Mouse (Mus musculus): ENCODE data around the gene Elmo3.

Elmo3 gene

DNA sequence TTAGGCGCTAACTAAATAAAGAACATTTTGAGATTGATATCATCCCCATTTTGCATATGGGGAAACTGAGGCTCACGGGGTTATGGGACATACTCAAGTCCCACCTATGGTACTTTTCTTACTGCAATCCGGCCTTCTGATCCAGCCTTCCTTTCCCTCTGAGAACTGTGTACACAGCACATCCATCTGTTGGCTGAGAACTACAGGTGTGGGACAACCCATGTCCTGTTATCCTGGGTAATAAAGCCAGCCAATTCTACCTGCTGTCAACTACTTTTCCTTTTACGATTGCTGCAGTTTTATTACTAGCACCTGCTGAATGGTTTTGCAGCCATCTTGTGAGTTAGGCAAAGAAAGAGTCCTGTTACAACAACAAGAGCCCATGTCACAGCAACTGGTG, 49.1 kb downstream of the Elmo3 start:
- no peak for DNase-seq (ENCODE audit: low read depth)

DNA sequence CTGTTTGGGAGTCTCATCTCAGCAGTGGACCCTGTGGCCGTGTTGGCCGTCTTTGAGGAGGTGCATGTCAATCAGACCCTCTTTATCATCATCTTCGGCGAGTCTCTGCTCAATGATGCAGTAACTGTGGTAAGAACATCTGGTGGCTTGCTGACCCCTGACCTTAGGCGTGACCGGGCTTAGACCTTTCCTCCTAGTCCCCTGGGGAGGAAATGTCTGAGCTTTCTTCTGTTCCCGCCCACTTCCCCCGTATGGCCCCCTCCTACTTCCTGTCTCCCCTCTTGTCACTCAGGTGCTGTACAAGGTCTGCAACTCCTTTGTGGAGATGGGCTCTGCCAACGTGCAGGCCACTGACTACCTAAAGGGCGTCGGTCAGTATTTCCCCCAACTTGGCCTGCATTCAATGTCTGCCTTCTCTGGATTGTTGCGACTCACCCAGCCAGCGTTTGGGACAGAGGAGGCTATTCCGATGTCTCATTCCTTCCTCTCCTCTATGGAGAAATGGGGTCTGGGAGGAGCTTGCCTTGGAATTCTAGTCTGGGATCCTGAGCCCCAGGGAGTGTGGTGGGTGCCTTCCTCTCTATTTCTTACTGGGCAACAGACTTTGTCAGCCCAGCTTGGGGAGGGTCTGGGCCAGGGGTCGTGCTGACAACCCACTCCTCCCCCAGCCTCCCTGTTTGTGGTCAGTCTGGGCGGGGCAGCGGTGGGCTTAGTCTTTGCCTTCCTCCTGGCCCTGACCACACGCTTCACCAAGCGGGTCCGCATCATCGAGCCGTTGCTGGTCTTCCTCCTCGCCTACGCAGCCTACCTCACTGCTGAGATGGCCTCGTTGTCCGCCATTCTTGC, 50.0 kb downstream of the Elmo3 start:
- peak; percentile 43 for DNase-seq (ENCODE audit: low read depth)

DNA sequence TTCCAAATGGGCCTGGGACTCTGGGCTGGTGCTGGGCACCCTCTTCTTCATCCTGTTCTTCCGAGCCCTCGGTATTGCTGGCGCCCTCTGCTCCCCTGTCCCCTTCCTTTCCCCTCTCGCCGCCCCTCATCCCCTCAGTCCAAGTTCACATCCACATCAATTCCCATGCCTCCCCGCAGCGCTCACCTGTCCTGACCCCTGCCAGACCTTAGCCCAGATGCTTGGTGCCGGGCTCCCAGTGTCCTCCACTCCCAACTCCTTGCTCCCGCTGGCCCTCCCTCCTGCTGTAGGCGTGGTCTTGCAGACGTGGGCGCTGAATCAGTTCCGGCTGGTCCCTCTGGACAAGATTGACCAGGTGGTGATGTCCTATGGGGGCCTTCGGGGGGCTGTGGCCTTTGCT, 51.3 kb downstream of the Elmo3 start:
- DNase-seq (ENCODE audit: low read depth), result no peak

DNA sequence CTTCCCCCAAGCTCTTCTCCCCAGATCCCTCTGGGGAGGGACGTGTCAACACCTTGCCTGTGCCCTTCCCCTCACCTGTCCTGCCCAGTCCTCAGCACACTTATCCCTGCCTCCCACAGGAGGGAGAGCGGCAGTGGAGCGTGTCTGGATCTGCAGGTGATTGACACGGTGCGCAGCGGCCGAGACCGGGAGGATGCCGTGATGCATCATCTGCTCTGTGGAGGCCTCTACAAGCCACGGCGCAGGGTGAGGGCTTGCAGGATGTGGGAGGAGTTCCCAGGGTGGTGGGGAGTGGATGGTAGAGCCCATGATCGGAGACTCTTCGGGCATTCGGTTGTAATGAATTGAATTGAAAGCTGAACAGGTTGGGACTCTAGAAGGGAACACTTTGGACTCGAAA, 53.8 kb downstream of the Elmo3 start:
- no peak for DNase-seq (ENCODE audit: low read depth)

- peak; percentile 57 for DNase-seq (ENCODE audit: low read depth)
Measured at GRCm38 (mm10) chr8:105359646-105360045, 54.2 kb downstream of the Elmo3 start.

Data from 416B (cell line).